Mouse (Mus musculus): ENCODE data around the gene Olfr357.

Gene Olfr357

DNA sequence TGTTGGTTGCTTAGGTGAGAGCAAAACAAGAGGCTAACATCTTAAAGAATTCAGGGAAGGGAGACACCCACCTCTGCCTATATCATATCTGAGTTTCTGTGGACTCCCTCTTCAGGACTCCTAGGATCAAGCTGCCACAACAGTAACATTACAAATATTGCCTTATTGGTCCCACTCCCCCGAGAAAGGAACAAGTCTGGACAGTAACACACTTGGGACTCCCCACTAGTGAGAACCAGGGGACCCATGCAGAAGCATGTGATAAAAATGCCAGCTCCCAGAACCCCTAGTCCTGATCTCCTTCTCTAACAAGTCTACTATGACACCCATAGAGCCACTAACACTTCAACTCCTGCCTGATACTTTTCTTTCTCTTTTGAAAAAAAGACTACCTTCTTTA, at the start of gene Olfr357:
TSS of gene Olfr357 (plus strand) at position 301 of the 400 bp plus-strand sequence.
- DNase-seq (ENCODE audit: low read depth in 2 of 2, low spot score in 2 of 2), result no peak

DNA sequence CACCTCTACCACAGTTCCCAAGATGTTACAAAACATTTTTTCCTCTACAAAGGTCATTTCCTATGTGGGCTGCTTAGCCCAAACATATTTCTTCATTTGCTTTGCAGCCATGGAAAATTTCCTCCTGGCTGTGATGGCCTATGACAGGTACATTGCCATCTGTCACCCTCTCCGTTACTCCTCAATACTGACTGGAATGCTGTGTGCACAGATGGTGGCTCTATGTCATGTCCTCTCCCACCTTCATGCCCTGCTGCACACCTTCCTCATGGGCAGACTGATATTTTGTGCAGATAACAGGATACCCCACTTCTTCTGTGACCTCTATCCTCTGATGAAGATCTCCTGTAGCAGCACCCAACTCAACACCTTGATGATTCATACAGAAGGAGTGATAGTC, 3.4 kb downstream of the Olfr357 start:
- no peak for DNase-seq (ENCODE audit: low read depth in 2 of 2, low spot score in 2 of 2)

GRCm38 (mm10) chr2:37009235-37009634, 15.6 kb downstream of the Olfr357 start, which contains the start of gene Olfr358:
Gene Olfr358 (minus strand): TSS chr2:37009335.
- no peak for DNase-seq (ENCODE audit: low read depth in 2 of 2, low spot score in 2 of 2)
